Mouse (Mus musculus) brown adipose tissue, adult 24 weeks (tissue): ENCODE measurements around the gene Chst15. TPM values are rescaled to one million over a fixed set of nuclear protein-coding genes. Genes with fewer than 3 reads are reported as not detected.

Source experiments
- H3K27ac ChIP-seq: fragments of 200-500 bp; replicated peaks from 2 replicates; pipeline ENCODE4 v1.5.1; 2012; ENCODE audit warnings: low read depth, mild to moderate bottlenecking, low read length
- H3K4me1 ChIP-seq: fragments of 200-500 bp; 2 replicates; pipeline ENCODE4 v1.6.1; 2012; ENCODE audit warnings: low read length, mixed read lengths; ENCODE audit not compliant: control insufficient read depth, insufficient read depth, insufficient read length
- H3K4me3 ChIP-seq: fragments of 200-500 bp; 2 replicates; pipeline ENCODE4 v1.5.1; 2012; ENCODE audit warnings: low read depth, mild to moderate bottlenecking, low read length, moderate library complexity; ENCODE audit not compliant: insufficient read depth
- polyA plus RNA-seq: library from polyadenylated mRNA; stranded (reverse); fragments of >200 nt; gene quantifications from 2 replicates; pipeline ENCODE4 v1.2.4, GENCODE M21; 2012; ENCODE audit not compliant: missing spikeins, insufficient read depth, insufficient read length

Chst15 gene
- polyA plus RNA-seq, 1 experiment: 14.7 TPM

DNA sequence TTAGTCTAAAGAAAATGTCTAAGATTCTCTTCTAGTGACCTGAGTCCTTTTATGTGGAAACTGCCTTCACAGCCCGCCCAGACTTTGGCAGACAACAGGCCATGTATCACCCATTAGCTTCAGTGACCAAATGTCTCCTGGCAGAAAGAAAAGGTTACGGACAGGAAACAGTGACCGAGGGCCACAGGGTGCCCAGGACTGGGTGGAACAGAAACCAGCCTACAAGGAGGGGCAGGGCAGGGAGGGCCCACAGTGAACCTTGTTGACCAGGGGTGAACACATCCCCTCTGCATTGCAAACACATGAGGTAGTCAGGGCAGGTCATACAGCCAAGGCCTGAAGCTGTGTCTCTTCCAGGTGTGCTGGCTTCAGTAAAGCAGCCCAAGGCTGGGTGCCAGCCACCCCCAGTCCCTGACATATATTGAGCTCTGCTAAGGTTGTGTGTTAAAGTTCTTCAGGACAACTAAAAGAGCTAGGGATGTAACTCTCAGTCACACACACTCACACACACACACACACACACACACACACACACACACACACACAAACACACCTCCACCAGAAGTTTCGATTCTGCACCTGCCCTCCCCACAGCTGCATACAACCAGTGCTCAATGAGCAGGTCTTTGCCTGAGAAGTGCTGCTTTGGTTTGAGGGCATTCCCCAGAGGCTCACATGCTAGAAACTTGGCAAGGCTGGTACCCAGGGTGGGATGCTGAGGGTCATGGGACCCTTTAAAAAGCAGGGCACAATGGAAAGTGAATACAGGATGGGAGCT is 49.1 kb downstream of the Chst15 start:
- H3K4me3 ChIP-seq: no peak overlapping the region
- H3K4me1 ChIP-seq: peaks cover 13% of the 10 kb centered on the region
- no peak overlapping the region for H3K27ac ChIP-seq

DNA sequence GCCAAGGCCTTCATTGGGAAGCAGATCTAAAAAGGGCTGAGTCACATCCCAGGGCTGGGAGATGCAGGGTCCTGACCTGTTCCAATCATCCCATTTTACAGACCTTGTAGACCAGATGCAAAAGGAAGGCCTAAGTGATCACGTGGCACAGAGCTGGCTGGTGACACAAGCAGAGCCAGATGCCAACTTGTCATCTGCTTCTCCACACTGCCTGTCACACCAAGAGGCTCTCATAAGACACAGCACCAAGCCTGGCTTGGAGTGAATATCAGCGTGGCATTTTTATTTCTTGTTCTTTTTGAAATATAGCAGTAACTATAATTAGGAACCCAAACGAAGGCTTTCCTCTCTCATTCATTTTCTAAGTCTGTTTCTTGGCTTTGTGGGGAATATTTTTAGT is 52.3 kb downstream of the Chst15 start:
- Histone ChIP-seq H3K4me1 (peaks cover 15% of the 10 kb centered on the region), H3K4me3 (no peak overlapping the region), H3K27ac (no peak overlapping the region)

DNA sequence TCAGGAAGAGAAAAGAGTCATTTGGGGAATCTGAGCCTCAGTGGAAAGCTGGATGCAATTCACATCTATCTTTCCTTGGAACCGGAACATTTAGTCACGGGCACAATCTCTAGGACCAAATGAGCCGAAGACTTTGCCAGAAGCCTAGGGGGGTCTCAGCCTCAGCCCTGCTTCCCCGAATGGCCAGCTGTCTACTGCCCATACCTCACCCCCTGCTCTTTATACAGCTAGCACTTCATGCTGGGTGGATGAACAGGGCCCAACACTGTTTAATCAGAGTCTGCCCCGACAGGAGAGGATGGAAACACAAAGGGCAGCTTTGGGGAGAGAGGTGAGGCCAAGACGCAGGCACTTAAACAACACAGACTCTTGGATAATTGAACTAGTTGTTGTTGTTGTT is 53.8 kb downstream of the Chst15 start:
- Histone ChIP-seq H3K27ac (no peak overlapping the region), H3K4me3 (no peak overlapping the region), H3K4me1 (peaks cover 16% of the 10 kb centered on the region)

GRCm38 (mm10) chr7:132262696-132263095 is 54.3 kb downstream of the Chst15 start:
- Histone ChIP-seq H3K4me1 (peaks cover 12% of the 10 kb centered on the region), H3K27ac (no peak overlapping the region), H3K4me3 (no peak overlapping the region)

- Histone ChIP-seq H3K4me3 (no peak overlapping the region), H3K4me1 (peaks cover 8% of the 10 kb centered on the region), H3K27ac (no peak overlapping the region)
These were observed 55.1 kb downstream of the Chst15 start for GRCm38 (mm10) chr7:132261885-132262284.

- Histone ChIP-seq H3K27ac (no peak overlapping the region), H3K4me1 (peaks cover 8% of the 10 kb centered on the region), H3K4me3 (no peak overlapping the region)
These were observed 56.4 kb downstream of the Chst15 start for GRCm38 (mm10) chr7:132260632-132261031.

DNA sequence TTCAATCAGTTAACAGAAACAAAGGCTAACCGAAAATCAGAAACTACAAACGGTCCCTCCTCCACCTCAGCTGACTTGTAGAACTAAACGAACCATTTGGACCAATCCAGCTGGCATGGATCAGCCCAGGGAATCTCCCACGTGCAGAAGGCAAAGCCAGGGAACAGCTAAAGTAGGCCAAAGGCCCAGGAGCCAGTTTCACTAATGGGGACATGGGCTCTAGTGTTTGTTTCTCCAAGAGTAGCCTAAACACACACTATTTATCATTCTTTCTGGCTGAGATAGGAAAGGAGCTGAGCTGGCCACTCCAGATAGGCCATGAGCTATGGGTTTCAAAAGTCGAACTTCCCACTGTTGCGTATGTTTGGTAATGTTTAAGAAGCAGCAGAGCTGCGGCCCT is 58.2 kb downstream of the Chst15 start:
- Histone ChIP-seq H3K4me1 (peaks cover 8% of the 10 kb centered on the region), H3K4me3 (no peak overlapping the region), H3K27ac (peak overlapping the region; percentile 66)

- Histone ChIP-seq H3K27ac (no peak overlapping the region), H3K4me3 (no peak overlapping the region), H3K4me1 (peaks cover 8% of the 10 kb centered on the region)
These were observed 58.8 kb downstream of the Chst15 start for GRCm38 (mm10) chr7:132258216-132258615.

DNA sequence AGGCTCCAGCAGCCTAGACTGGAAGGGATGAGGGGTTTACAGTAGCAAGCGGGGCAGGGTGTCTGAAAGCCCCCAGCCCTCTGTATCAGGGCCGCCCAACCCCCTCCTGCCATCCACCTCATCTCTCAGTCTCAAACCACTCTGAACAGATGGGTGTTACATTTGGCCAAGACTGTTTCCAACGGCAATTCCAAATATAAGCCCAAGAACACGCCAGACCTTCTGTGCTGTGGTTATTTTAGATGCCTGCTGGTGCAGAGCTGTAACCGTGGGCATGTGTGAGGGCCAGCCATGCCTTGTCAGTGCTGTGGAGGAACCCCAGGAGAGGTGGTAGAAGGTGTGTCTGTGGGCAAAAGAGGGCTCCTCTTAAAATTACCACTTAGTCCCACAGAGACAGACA is 63.5 kb downstream of the Chst15 start:
- Histone ChIP-seq H3K27ac (no peak overlapping the region), H3K4me3 (no peak overlapping the region), H3K4me1 (0 out of 2 replicates have a peak, but pooled peaks cover 3% of the 10 kb centered on the region)

GRCm38 (mm10) chr7:132253078-132253477 is 64.0 kb downstream of the Chst15 start:
- Histone ChIP-seq H3K4me1 (0 out of 2 replicates have a peak, but pooled peaks cover 3% of the 10 kb centered on the region), H3K4me3 (no peak overlapping the region), H3K27ac (no peak overlapping the region)

DNA sequence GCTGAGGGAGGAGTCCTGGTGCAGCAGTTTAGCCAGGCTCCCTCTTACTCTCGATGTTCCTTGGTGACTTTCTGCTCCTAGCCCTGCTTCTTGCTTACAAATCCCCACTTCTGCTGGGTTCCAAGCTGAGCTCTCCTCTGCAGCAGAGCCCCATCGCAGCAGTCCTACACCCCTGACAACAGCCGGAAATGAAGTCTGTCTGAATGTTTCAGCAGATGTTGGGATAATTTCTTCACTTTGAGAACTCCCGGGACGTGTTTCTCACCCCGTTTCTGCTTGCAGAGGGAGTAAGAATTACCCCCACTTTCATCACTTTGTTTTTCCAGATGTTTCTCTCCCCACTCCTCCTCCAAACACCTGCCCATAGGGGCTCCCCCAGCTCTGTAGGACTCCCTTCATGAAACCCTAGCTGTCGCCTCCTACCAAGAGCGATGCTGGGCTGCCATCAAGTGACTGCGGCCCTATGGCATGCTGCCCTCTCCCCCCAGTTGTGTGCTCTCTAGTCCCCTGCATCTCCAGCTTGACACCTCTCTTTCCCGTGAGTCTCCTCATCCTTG is 67.4 kb downstream of the Chst15 start:
- Histone ChIP-seq H3K27ac (no peak overlapping the region), H3K4me1 (peaks cover 17% of the 10 kb centered on the region), H3K4me3 (no peak overlapping the region)

GRCm38 (mm10) chr7:132247567-132247966 is 69.5 kb downstream of the Chst15 start:
- no peak overlapping the region for H3K4me3 ChIP-seq
- peaks cover 30% of the 10 kb centered on the region for H3K4me1 ChIP-seq

GRCm38 (mm10) chr7:132247091-132247490 is 69.9 kb downstream of the Chst15 start:
- no peak overlapping the region for H3K27ac ChIP-seq
- H3K4me3 ChIP-seq: no peak overlapping the region
- peaks cover 30% of the 10 kb centered on the region for H3K4me1 ChIP-seq

More at GRCm38 (mm10) chr7:132247567-132247966, 69.5 kb downstream of the Chst15 start:
- no peak overlapping the region for H3K27ac ChIP-seq

DNA sequence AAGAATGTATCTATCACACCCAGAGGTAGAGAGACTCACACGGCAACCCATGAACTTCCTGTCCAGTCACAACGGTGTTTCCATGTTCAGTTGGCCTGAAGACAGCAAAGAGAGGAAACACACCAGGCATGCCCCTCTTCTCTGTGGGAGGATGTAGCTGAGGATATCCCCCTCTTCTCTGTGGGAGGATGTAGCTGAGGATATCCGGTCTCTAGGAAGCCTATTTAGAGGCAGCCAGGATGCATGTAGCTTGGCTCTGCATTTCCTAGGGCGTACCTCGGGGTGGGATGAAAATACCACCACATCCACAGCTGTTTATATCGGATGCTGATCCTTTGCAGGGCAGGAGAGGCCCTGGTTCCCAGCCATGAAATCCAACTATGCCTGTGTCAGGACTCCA is 71.3 kb downstream of the Chst15 start:
- Histone ChIP-seq H3K4me3 (no peak overlapping the region), H3K4me1 (peaks cover 30% of the 10 kb centered on the region), H3K27ac (peak overlapping the region; percentile 70)

GRCm38 (mm10) chr7:132244637-132245036 is 72.4 kb downstream of the Chst15 start:
- Histone ChIP-seq H3K4me3 (no peak overlapping the region), H3K27ac (no peak overlapping the region), H3K4me1 (peaks cover 27% of the 10 kb centered on the region)

DNA sequence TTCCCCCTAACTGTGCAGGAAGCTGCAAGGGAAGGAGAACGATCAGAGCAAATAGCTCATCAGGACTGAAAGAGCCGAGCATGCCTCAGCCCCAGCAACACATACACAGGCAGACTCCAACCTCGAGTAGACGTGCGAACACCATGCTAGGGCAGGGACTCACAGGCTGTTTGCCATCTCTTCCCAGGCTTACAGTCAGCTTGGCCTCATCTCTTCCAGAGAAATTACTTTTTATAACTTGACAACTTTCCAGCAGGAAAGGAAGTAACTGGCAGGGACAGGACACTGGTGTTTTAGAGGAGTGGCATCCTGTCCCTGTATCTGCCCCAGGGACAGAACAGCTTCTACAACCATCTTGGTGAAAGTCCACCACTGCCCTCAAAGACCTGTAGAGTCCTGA is 73.8 kb downstream of the Chst15 start:
- Histone ChIP-seq H3K4me3 (no peak overlapping the region), H3K27ac (peak overlapping the region; percentile 69), H3K4me1 (peaks cover 29% of the 10 kb centered on the region)
